9 mouse cellular contexts compared by ENCODE assay signal in genomic region chr5:142901355-142901802, GRCm38 (mm10). TPM values are rescaled to one million over a fixed set of nuclear protein-coding genes. Genes with fewer than 3 reads are reported as not detected.
DNase-seq lines count a peak whose midpoint lies in the region; ATAC-seq and TF ChIP-seq lines count a peak whose summit lies in the region.
"Had no signal": no experiment of that assay in that cellular context is flagged by ENCODE, and none has a peak within 500 bp of the region (broad histone marks: within the 10 kb centered on the region; RNA-seq: fewer than 3 reads in every experiment).

No protein-coding gene starts in this region.

- H3K9ac ChIP-seq in forebrain, postnatal 0 days, result no peak overlapping the region
- no peak overlapping the region for H3K9ac ChIP-seq in limb, embryonic 13.5 days
- H3K9ac ChIP-seq: limb, embryonic 12.5 days had no signal

- WGBS in forebrain, postnatal 0 days, result 73% methylated on average over 7 of the region's 7 CpGs
- WGBS in limb, embryonic 13.5 days, result 92% methylated on average over 7 of the region's 7 CpGs

- H3K4me2 ChIP-seq in forebrain, postnatal 0 days (ENCODE audit: low read depth), result no peak overlapping the region
- H3K4me2 ChIP-seq in limb, embryonic 13.5 days (replicated peaks), result no peak overlapping the region
- H3K4me2 ChIP-seq: limb, embryonic 12.5 days had no signal

- H3K9me3 ChIP-seq in forebrain, postnatal 0 days (ENCODE audit: low read length), result no peaks in the 10 kb centered on the region
- H3K9me3 ChIP-seq in limb, embryonic 13.5 days, result no peaks in the 10 kb centered on the region
- H3K9me3 ChIP-seq: limb, embryonic 12.5 days had no signal

- peaks cover 6% of the 10 kb centered on the region for H3K4me1 ChIP-seq in forebrain, postnatal 0 days (ENCODE audit: insufficient read depth)
- peaks cover 25% of the 10 kb centered on the region for H3K4me1 ChIP-seq in limb, embryonic 13.5 days

- no peak for TF ChIP-seq CTCF in forebrain, postnatal 0 days (IDR thresholded peaks at IDR 0.05; ENCODE audit: low read depth)

- H3K4me3 ChIP-seq in forebrain, postnatal 0 days (ENCODE audit: low read depth, low read length), result no peak overlapping the region
- H3K4me3 ChIP-seq in limb, embryonic 13.5 days, result no peak overlapping the region
- H3K4me3 ChIP-seq: limb, embryonic 12.5 days had no signal

- no peaks in the 10 kb centered on the region for H3K27me3 ChIP-seq in forebrain, postnatal 0 days (ENCODE audit: insufficient read depth, low read length)
- no peaks in the 10 kb centered on the region for H3K27me3 ChIP-seq in limb, embryonic 13.5 days
- H3K27me3 ChIP-seq: limb, embryonic 12.5 days had no signal

- H3K27ac ChIP-seq in forebrain, postnatal 0 days (ENCODE audit: low read depth, low read length), result no peak overlapping the region
- H3K27ac ChIP-seq in limb, embryonic 13.5 days, result peak overlapping the region; percentile 33; the same call in 1 of the 2 replicates

- ATAC-seq in forebrain, postnatal 0 days, result no peak
- ATAC-seq in limb, embryonic 13.5 days (ENCODE audit: low FRiP score, low read depth), result no peak

- peaks cover 64% of the 10 kb centered on the region for H3K36me3 ChIP-seq in forebrain, postnatal 0 days (ENCODE audit: insufficient read depth)
- H3K36me3 ChIP-seq in limb, embryonic 13.5 days, result peaks cover 68% of the 10 kb centered on the region

- peak; percentile 73 for DNase-seq in kidney, postnatal 14 days
- DNase-seq in kidney, adult 9 months, result no peak
- peak; percentile 83 for DNase-seq in ZHBTc4 (ENCODE audit: low read depth, low spot score)
- DNase-seq in forebrain, postnatal 0 days, result peak; percentile 29
- peak; percentile 74 for DNase-seq in retina, postnatal 1 day
- no peak for DNase-seq in left cerebral cortex, adult 9 months (ENCODE audit: low spot score in 2 of 2)
- no peak for DNase-seq in cerebellum, postnatal 36 days

RNA-seq across cellular contexts. Expression of gene Actb, which starts 5.2 kb away (rescaled TPM):
- 5,288 and 5,744 TPM in 2 replicates for total RNA-seq in forebrain, postnatal 0 days (2014; rRNA removed)
- polyA plus RNA-seq in forebrain, postnatal 0 days (2015; fragmentation: Nextera tagmentation; extraction: Ambion mirVana), result 19,349 and 21,354 TPM in 2 replicates
- polyA plus RNA-seq in limb, embryonic 13.5 days (2015; fragmentation: Nextera tagmentation; extraction: Ambion mirVana), result 15,880 and 15,896 TPM in 2 replicates

RNA-seq across cellular contexts. Expression of gene Fbxl18, which starts 6.2 kb away (rescaled TPM):
- 24.9 and 38.0 TPM in 2 replicates for total RNA-seq in forebrain, postnatal 0 days (2014; rRNA removed)
- 14.9 and 27.0 TPM in 2 replicates for polyA plus RNA-seq in forebrain, postnatal 0 days (2015; fragmentation: Nextera tagmentation; extraction: Ambion mirVana)
- 14.1 and 16.1 TPM in 2 replicates for polyA plus RNA-seq in limb, embryonic 13.5 days (2015; fragmentation: Nextera tagmentation; extraction: Ambion mirVana)

RNA-seq across cellular contexts. Expression of gene Fscn1, which starts 58.8 kb away (rescaled TPM):
- 394 and 457 TPM in 2 replicates for total RNA-seq in forebrain, postnatal 0 days (2014; rRNA removed)
- 522 and 558 TPM in 2 replicates for polyA plus RNA-seq in forebrain, postnatal 0 days (2015; fragmentation: Nextera tagmentation; extraction: Ambion mirVana)
- polyA plus RNA-seq in limb, embryonic 13.5 days (2015; fragmentation: Nextera tagmentation; extraction: Ambion mirVana), result 421 and 428 TPM in 2 replicates

Comparison
In these comparisons a context has a peak if more than half of its experiments do, and no peak if none do; other contexts are left out.
1. DNase-seq: peak in kidney, postnatal 14 days (single experiment), ZHBTc4 (single experiment), forebrain, postnatal 0 days (single experiment) and retina, postnatal 1 day (single experiment); none in kidney, adult 9 months (single experiment), left cerebral cortex, adult 9 months (0 of 2) and cerebellum, postnatal 36 days (0 of 2).